ENCODE assay signal across 11 mouse cellular contexts in the genomic region with DNA sequence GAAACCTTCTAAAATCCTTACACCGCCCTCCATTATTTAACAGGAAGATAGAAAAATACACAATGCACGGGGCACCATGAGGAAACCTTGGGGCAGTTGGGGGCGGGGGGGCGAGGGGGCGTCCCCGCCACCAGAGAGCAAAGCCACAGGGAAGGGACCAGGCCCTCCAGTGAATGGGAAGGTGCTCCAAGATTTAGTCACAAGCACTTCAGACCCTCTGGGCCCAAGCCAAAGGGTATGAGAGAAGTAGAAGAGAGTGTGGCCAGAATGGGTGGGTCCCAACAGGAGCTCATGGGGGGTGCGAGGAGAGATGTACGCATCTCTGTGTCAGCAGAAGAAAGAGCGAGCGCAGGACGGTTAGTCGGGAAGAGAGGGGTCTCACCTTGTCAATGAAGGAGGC. TPM values are rescaled to one million over a fixed set of nuclear protein-coding genes. Genes with fewer than 3 reads are reported as not detected.
DNase-seq lines count a peak whose midpoint lies in the region; ATAC-seq lines count a peak whose summit lies in the region.
"Had no signal": no experiment of that assay in that cellular context is flagged by ENCODE, and none has a peak within 500 bp of the region (broad histone marks: within the 10 kb centered on the region; RNA-seq: fewer than 3 reads in every experiment).

No protein-coding gene starts in this region.

- no peak overlapping the region for H3K27ac ChIP-seq in heart, embryonic 12.5 days (ENCODE audit: poor library complexity, severe bottlenecking)
- no peak overlapping the region for H3K27ac ChIP-seq in embryonic facial prominence, embryonic 11.5 days (replicated peaks; ENCODE audit: low read depth, low read length)
- peak overlapping the region; percentile 92 for H3K27ac ChIP-seq in intestine, embryonic 16.5 days (ENCODE audit: low read length)
- H3K27ac ChIP-seq in midbrain, embryonic 11.5 days (ENCODE audit: low read depth, low read length) = no peak overlapping the region

- H3K4me3 ChIP-seq in heart, embryonic 12.5 days = peak overlapping the region; percentile 50
- H3K4me3 ChIP-seq in embryonic facial prominence, embryonic 11.5 days (ENCODE audit: low read depth, low read length) = peak overlapping the region; percentile 36
- H3K4me3 ChIP-seq in intestine, embryonic 16.5 days (ENCODE audit: low read length) = peak overlapping the region; percentile 63
- peak overlapping the region; percentile 28 for H3K4me3 ChIP-seq in midbrain, embryonic 11.5 days (ENCODE audit: low read depth, low read length)

- peak overlapping the region; percentile 70 for H3K4me2 ChIP-seq in heart, embryonic 12.5 days
- peak overlapping the region; percentile 64 for H3K4me2 ChIP-seq in embryonic facial prominence, embryonic 11.5 days (ENCODE audit: low read depth, low read length)
- peak overlapping the region; percentile 69 for H3K4me2 ChIP-seq in intestine, embryonic 16.5 days (ENCODE audit: low read depth, low read length)
- peak overlapping the region; percentile 52 for H3K4me2 ChIP-seq in midbrain, embryonic 11.5 days

- no peak for ATAC-seq in heart, embryonic 12.5 days (ENCODE audit: insufficient number of reproducible peaks, low FRiP score)
- no peak for ATAC-seq in embryonic facial prominence, embryonic 11.5 days (replicated peaks; ENCODE audit: insufficient number of reproducible peaks, low FRiP score, low TSS enrichment, low read depth)
- ATAC-seq in intestine, embryonic 16.5 days = peak; percentile 0; the same call in 1 of the 2 replicates
- no peak for ATAC-seq in midbrain, embryonic 11.5 days (ENCODE audit: low FRiP score)
- no peak for ATAC-seq in activated CD4-positive, CD25-positive, alpha-beta regulatory T cell, adult 4 months

- H3K9ac ChIP-seq in heart, embryonic 12.5 days = peak overlapping the region; percentile 73
- peak overlapping the region; percentile 55 for H3K9ac ChIP-seq in embryonic facial prominence, embryonic 11.5 days (replicated peaks; ENCODE audit: low read length)
- H3K9ac ChIP-seq in intestine, embryonic 16.5 days (ENCODE audit: low read depth, low read length) = peak overlapping the region; percentile 75
- H3K9ac ChIP-seq in midbrain, embryonic 11.5 days (ENCODE audit: low read length) = peak overlapping the region; percentile 49

- no peaks in the 10 kb centered on the region for H3K36me3 ChIP-seq in heart, embryonic 12.5 days
- H3K36me3 ChIP-seq in embryonic facial prominence, embryonic 11.5 days (replicated peaks; ENCODE audit: control insufficient read depth, insufficient read depth, low read depth, low read length) = no peaks in the 10 kb centered on the region
- H3K36me3 ChIP-seq in intestine, embryonic 16.5 days (ENCODE audit: control insufficient read depth, insufficient read depth, low read length) = no peaks in the 10 kb centered on the region
- no peaks in the 10 kb centered on the region for H3K36me3 ChIP-seq in midbrain, embryonic 11.5 days (ENCODE audit: control insufficient read depth, insufficient read depth, low read length)

- peaks cover 44% of the 10 kb centered on the region for H3K27me3 ChIP-seq in heart, embryonic 12.5 days (replicated peaks)
- peaks cover 33% of the 10 kb centered on the region for H3K27me3 ChIP-seq in embryonic facial prominence, embryonic 11.5 days (ENCODE audit: control insufficient read depth, insufficient read depth, low read length)
- H3K27me3 ChIP-seq in intestine, embryonic 16.5 days (replicated peaks; ENCODE audit: control insufficient read depth, insufficient read depth, low read length) = peaks cover 7% of the 10 kb centered on the region; the same call in 1 of the 2 replicates
- peaks cover 43% of the 10 kb centered on the region for H3K27me3 ChIP-seq in midbrain, embryonic 11.5 days (ENCODE audit: control insufficient read depth, insufficient read depth, low read length)

- peaks cover 19% of the 10 kb centered on the region for H3K4me1 ChIP-seq in heart, embryonic 12.5 days (replicated peaks)
- H3K4me1 ChIP-seq in embryonic facial prominence, embryonic 11.5 days (ENCODE audit: control insufficient read depth, insufficient read depth, low read length) = no peaks in the 10 kb centered on the region; the same call in 1 of the 2 replicates
- H3K4me1 ChIP-seq in intestine, embryonic 16.5 days (ENCODE audit: control insufficient read depth, insufficient read depth, low read length) = peaks cover 35% of the 10 kb centered on the region
- H3K4me1 ChIP-seq in midbrain, embryonic 11.5 days (ENCODE audit: control insufficient read depth, insufficient read depth, low read length) = no peaks in the 10 kb centered on the region; the same call in 1 of the 2 replicates

- DNase-seq in heart, postnatal 4 days = no peak
- no peak for DNase-seq in embryonic facial prominence, embryonic 11.5 days (ENCODE audit: low spot score)
- peak; percentile 82 for DNase-seq in midbrain, embryonic 11.5 days (ENCODE audit: low spot score, missing footprints)
- DNase-seq in left cerebral cortex, adult 9 months (ENCODE audit: low spot score in 2 of 2) = no peak
- DNase-seq in adrenal gland, adult 8-10 months = no peak

- no peaks in the 10 kb centered on the region for H3K9me3 ChIP-seq in heart, embryonic 12.5 days (replicated peaks)
- no peaks in the 10 kb centered on the region for H3K9me3 ChIP-seq in embryonic facial prominence, embryonic 11.5 days (replicated peaks; ENCODE audit: control insufficient read depth, low read length)
- H3K9me3 ChIP-seq in intestine, embryonic 16.5 days (ENCODE audit: control insufficient read depth, low read length) = no peaks in the 10 kb centered on the region
- no peaks in the 10 kb centered on the region for H3K9me3 ChIP-seq in midbrain, embryonic 11.5 days (ENCODE audit: control insufficient read depth, low read length)
- H3K9me3 ChIP-seq: megakaryocyte, embryonic 14.5 days had no signal

- 13% methylated on average over 12 of the region's 12 CpGs for whole genome bisulfite sequencing in heart, embryonic 12.5 days
- WGBS in embryonic facial prominence, embryonic 11.5 days = 10% methylated on average over 12 of the region's 12 CpGs
- WGBS in intestine, embryonic 16.5 days = 19% methylated on average over 12 of the region's 12 CpGs
- whole genome bisulfite sequencing in midbrain, embryonic 11.5 days = 10% methylated on average over 12 of the region's 12 CpGs

RNA-seq across cellular contexts. Expression of a gene that starts 0.8 kb away (rescaled TPM):
- polyA plus RNA-seq in heart, embryonic 12.5 days (2016; fragmentation: Nextera tagmentation; extraction: Ambion mirVana) = 20.1 and 27.2 TPM in 2 replicates
- 1 to 10 TPM; 6.2 to 6.4 TPM for total RNA-seq in heart, postnatal 4 days (2021)
- 47.9 and 53.4 TPM in 2 replicates for polyA plus RNA-seq in embryonic facial prominence, embryonic 11.5 days (2014; fragmentation: Nextera tagmentation; extraction: Ambion mirVana)
- 1,017 and 1,065 TPM in 2 replicates for polyA plus RNA-seq in intestine, embryonic 16.5 days (2015; fragmentation: Nextera tagmentation; extraction: Ambion mirVana)
- polyA plus RNA-seq in midbrain, embryonic 11.5 days (2014; fragmentation: Nextera tagmentation; extraction: Ambion mirVana) = 9.2 and 10.2 TPM in 2 replicates
- total RNA-seq in adrenal gland, adult 8-10 months (2022) = 1 to 10 TPM in 2 of 4 experiments, under 1 TPM in 2; 0.49 to 1.3 (median 0.77) TPM
- polyA plus RNA-seq in activated CD4-positive, CD25-positive, alpha-beta regulatory T cell, adult 4 months (2017; shearing (Covaris generic)) = not detected

RNA-seq across cellular contexts. Expression of a gene that starts 24.5 kb away (rescaled TPM):
- 30.8 and 38.0 TPM in 2 replicates for polyA plus RNA-seq in heart, embryonic 12.5 days (2016; fragmentation: Nextera tagmentation; extraction: Ambion mirVana)
- 10 to 100 TPM; 14.9 to 15.4 TPM for total RNA-seq in heart, postnatal 4 days (2021)
- polyA plus RNA-seq in embryonic facial prominence, embryonic 11.5 days (2014; fragmentation: Nextera tagmentation; extraction: Ambion mirVana) = 57.9 and 75.1 TPM in 2 replicates
- polyA plus RNA-seq in intestine, embryonic 16.5 days (2015; fragmentation: Nextera tagmentation; extraction: Ambion mirVana) = 353 and 370 TPM in 2 replicates
- 5.0 and 5.6 TPM in 2 replicates for polyA plus RNA-seq in midbrain, embryonic 11.5 days (2014; fragmentation: Nextera tagmentation; extraction: Ambion mirVana)
- 1 to 10 TPM; 1.3 to 2.4 (median 1.9) TPM for total RNA-seq in adrenal gland, adult 8-10 months (2022)
- polyA plus RNA-seq in activated CD4-positive, CD25-positive, alpha-beta regulatory T cell, adult 4 months (2017; shearing (Covaris generic)) = not detected

RNA-seq across cellular contexts. Expression of a gene that starts 49.4 kb away (rescaled TPM):
- polyA plus RNA-seq in heart, embryonic 12.5 days (2016; fragmentation: Nextera tagmentation; extraction: Ambion mirVana) = not detected in 2 replicates
- total RNA-seq in heart, postnatal 4 days (2021) = under 1 TPM in 1 of 2 experiments, not detected in 1; 0.07 TPM
- 0.10 TPM in 1 of 2 replicates, not detected in the other for polyA plus RNA-seq in embryonic facial prominence, embryonic 11.5 days (2014; fragmentation: Nextera tagmentation; extraction: Ambion mirVana)
- 0.07 and 0.17 TPM in 2 replicates for polyA plus RNA-seq in intestine, embryonic 16.5 days (2015; fragmentation: Nextera tagmentation; extraction: Ambion mirVana)
- not detected in 2 replicates for polyA plus RNA-seq in midbrain, embryonic 11.5 days (2014; fragmentation: Nextera tagmentation; extraction: Ambion mirVana)
- not detected for total RNA-seq in adrenal gland, adult 8-10 months (2022)
- polyA plus RNA-seq in activated CD4-positive, CD25-positive, alpha-beta regulatory T cell, adult 4 months (2017; shearing (Covaris generic)) = not detected
- polyA plus RNA-seq: C2C12; spleen, adult 2 months had no signal

Comparison
In these comparisons a context has a peak if more than half of its experiments do, and no peak if none do; other contexts are left out.
1. RNA of a gene that starts 0.8 kb away (polyA plus RNA-seq): 1,017 to 1,065 TPM in intestine, embryonic 16.5 days; 47.9 to 53.4 TPM in embryonic facial prominence, embryonic 11.5 days, 20.1 to 27.2 TPM in heart, embryonic 12.5 days, 9.2 to 10.2 TPM in midbrain, embryonic 11.5 days and not detected in activated CD4-positive, CD25-positive, alpha-beta regulatory T cell, adult 4 months; every median in the first group is over 10 times any median in the second.
2. Peak in every context shown above with its lines, with median percentiles within 50 percentile points of each other: H3K4me2 ChIP-seq, H3K4me3 ChIP-seq and H3K9ac ChIP-seq.